Mouse (Mus musculus): ENCODE results near the gene Fggy.

DNA sequence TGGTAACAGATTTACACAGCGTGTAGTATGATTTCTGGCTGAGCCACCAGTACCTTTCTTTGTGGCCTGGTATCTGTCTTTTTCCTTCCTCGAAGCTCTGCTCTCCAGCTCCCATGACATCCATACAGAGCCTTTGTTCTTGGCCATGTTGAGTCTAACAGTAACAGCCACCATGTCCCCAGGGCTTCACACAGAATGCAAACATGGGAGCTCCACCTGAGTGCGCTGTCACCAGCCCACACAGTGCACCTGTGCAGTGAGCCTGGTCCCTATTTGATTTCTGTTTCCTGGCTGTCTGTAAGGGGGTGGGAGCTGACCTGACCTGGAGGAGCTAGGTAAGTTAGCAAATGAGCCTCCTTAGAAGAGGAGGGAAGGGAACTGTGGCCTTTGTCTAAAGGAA is 290.4 kb downstream of the Fggy start:
- TF ChIP-seq CTCF (IDR thresholded peaks at IDR 0.05; ENCODE audit: control insufficient read depth, insufficient read depth, insufficient replicate concordance, low read depth, low read length), result no peak
- TF ChIP-seq POLR2A (IDR thresholded peaks at IDR 0.05; ENCODE audit: control insufficient read depth, low read depth, low read length), result no peak
